Mouse (Mus musculus) A20 (cell line): Measurements from ENCODE around the gene Man1a2.

ENCODE experiments used
- DNase-seq: peaks from one replicate; pipeline ENCODE4 v3.0.0-alpha.2; 2011; ENCODE audit warnings: low read depth, low spot score

Man1a2 gene

GRCm38 (mm10) chr3:100685763-100686370, 564 bp upstream of the Man1a2 start:
- DNase-seq, result peak; percentile 77

GRCm38 (mm10) chr3:100684234-100684975, 898 bp downstream of the Man1a2 start:
- DNase-seq, result peak; percentile 58

DNA sequence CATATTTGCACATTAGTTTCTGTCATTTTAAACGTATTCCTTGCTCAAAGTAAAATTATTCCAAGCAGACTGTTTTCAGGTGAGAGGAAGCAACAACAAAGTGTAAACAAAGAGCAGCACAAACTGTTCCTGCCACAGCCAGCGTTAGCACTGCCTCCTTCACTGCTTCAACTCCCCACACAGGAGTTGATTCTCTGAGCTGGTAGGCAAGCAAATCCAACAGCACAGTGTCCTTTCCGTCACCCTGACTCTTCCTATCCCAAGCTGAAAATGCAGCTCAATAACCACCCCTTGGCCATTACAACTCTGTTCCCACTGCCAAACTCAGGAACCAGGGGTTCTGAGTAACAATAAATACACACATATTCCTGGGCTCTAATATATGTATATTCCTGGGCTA, 2.5 kb downstream of the Man1a2 start:
- peak; percentile 38 for DNase-seq

DNA sequence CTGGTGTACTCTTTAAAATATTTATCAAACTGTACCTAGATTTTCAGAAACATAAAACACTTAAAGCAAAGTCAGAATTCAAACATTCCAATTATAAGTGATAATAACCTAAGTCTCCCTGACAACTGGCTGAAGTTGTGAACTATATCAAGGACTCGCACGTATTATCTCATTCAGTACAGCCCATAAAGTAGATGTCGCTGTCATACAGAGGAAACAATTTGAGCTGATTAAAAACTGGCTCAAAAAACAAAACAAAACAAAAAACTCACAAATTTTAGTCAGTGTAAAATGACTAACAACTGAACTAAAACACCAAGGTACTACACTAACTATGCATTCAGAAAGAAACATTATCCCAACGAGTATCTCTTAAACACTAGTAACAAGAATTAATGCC, 3.0 kb downstream of the Man1a2 start:
- DNase-seq, result peak; percentile 20

GRCm38 (mm10) chr3:100681448-100682092, 3.7 kb downstream of the Man1a2 start:
- DNase-seq, result peak; percentile 14

DNA sequence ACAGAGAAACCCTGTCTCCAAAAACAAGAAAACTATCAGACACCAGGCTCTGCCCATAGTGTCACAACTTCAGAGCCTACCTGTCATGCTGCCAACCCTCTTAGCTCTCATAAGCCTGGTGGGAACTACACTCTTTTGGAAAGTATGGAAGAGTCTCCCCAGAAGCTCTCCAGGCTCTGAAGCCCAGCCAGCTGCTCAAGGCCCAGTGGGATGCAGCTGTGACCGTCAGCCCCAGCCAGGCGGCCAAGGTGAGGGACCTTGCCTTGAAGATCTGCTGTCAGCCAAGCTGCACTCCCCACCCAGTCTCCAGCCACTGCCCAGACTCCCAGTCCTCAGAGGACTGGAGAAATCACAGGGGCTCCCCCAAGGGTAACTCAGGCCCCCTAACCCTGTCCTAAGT, 5.1 kb downstream of the Man1a2 start:
- no peak for DNase-seq

- no peak for DNase-seq
These were observed 6.2 kb downstream of the Man1a2 start for GRCm38 (mm10) chr3:100678951-100679570.

DNA sequence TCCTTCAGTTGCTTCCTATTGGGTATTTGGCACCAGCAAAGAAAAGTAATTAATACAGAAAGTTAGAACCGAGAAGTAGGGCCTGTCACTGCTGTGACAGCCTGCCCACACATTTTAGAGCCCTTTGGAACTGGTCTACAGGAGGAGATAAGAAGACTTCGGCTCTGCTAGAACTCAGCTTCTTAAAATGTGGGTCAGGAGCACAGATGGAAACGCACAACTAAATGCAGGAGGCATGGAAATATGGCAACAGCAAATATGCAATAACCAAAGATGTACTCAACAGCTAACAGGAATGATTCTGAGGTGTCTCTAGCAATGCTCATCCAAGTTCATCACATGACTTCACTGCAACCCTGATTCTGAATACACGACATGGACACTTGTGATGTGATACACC, 10.2 kb downstream of the Man1a2 start:
- DNase-seq, result no peak

- no peak for DNase-seq
These were observed 14.9 kb downstream of the Man1a2 start for GRCm38 (mm10) chr3:100670412-100670811.

DNA sequence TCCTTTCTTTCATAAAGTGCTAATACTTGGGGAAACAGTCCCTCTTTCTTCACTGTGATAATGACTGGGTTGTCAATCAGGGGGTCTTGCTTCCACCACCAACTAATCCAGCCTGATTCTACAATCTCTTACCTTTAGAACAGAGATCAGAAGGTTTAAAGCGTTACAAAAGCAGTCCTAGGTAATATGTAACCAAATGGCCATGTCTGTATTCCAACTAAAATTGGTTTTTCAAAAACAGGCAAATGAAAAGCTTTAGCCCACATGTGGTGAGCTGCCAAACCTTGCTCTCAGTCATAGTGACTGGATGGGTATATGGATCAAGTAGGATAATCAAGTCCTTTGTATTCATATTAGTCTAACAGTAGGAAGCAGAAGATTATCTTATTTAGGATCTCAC, 32.0 kb downstream of the Man1a2 start:
- no peak for DNase-seq

GRCm38 (mm10) chr3:100641581-100641980, 43.7 kb downstream of the Man1a2 start:
- no peak for DNase-seq

- no peak for DNase-seq
These were observed 49.0 kb downstream of the Man1a2 start for GRCm38 (mm10) chr3:100636255-100636654.

- no peak for DNase-seq
These were observed 50.5 kb downstream of the Man1a2 start for GRCm38 (mm10) chr3:100634821-100635220.

DNA sequence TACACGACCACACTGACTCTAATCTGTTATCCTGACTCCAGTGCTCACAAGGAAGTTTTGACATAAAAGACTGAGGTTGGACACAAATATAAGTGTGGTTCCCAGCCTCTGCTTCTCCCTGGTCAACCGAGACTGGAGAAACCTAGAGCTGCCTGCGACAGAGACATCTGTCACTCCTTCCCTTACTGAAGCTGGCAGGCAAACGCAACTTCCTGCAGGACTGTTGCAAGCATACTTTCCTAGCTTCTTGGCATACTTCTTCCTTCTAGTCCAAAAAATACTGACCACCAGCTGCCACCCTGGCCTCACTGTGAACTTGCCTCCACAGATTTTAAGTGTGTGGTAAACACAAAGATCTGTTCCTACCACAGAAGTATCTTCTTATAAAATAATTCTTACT, 66.8 kb downstream of the Man1a2 start:
- DNase-seq, result no peak

DNA sequence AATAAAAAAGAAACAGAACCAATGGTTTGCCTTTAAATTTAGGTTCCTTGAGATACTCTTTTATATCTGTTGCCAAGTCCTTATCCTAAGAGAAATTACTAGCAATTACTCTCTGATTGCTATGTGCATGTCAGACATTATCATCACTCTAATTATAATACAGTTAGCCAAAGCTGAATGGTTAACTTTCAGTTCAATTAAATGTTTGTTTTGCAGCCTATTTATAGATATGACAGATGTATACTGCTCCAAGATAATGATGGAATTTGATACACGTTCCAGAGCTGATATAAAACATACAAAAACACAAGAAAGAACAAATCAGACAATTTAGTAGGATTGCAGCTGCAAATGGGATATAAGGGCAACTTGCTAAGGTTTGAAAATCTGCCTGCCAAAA, 74.4 kb downstream of the Man1a2 start:
- no peak for DNase-seq

DNA sequence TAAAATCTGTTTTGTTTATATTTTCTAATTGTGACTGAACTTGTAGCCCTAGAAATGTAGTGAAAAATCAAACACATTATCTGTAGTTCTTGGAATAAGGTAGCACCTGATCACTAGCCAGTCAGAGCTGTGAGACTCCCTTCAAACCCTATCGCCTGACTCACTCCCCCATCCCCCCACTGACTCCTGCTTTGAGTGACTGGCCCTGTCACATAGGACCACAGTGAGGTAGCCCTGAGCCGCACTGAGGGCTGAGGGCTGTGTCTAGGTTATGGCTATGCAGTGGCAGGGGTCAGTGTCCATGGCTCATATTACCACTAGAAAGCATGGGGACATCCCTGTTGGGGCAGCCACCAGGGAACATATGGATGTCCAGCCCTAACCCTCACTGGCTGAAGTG, 80.8 kb downstream of the Man1a2 start:
- DNase-seq, result no peak

- no peak for DNase-seq
These were observed 86.0 kb downstream of the Man1a2 start for GRCm38 (mm10) chr3:100599265-100599820.

GRCm38 (mm10) chr3:100591053-100591452, 94.2 kb downstream of the Man1a2 start:
- no peak for DNase-seq

- DNase-seq, result no peak
These were observed 102.5 kb downstream of the Man1a2 start for GRCm38 (mm10) chr3:100582721-100583355.

- DNase-seq, result no peak
These were observed 112.6 kb downstream of the Man1a2 start for GRCm38 (mm10) chr3:100572571-100573183.
